Mouse (Mus musculus): Measurements from ENCODE around the gene Tas2r135.

The Tas2r135 gene

DNA sequence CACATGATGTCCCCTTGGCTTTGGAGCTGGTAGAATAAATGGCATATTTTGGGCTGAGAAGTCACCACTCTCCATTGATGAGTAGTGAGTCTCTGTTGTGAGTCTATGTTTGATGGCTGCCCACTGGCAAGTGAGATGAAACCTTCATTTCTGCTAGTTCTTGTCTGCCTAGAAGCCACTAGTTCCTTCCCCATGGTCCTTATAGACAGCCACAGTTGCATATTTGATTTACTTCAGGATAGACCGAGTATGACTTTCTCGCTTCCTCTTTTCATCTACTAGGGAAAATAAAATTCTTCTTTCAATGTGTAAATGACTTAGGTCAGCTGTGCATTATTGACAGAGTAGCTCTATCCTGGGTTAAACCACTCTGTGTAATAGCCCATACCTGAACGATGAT lies 19.2 kb downstream of the Tas2r135 start:
- in situ Hi-C loops (cut with MboI, MseI) = no loop called here

DNA sequence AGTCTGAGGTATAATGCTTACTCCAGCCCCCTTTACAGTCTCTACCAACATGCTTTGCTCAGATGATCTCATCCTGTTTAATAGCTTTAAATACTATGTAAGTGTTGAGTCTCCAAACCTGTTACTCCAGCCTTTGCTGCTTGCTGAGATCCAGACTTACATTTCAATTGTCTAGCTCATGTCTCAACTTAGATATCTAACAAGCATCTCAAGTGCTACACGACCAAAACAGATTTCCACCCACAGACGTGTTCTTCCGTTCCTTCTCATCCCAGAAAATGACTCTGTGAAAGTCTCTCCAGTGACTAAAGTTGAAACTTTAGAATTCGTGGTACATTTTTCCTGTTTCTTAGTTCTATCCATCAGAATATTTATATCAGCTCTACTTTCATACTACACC lies 21.1 kb downstream of the Tas2r135 start:
- in situ Hi-C loops (cut with MboI, MseI) = no loop called here

DNA sequence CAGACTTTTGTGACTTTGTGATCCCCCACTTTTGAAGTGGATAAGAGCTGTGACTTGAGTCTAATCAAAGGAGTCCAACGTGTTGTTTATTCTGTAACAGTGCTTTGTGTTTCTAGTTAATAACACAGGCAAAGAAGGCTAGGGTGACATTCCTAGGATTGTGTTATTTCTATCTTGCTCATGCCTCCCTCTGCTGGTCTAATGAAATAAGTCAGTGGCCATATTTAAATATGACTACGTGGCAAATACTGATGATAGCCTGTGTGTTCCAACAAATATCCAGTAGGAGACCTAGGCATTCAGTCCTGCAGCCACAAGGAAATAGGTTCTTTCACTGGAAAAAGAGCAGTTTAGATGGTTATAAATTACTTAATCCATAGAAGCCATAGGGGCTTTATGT lies 28.3 kb downstream of the Tas2r135 start:
- in situ Hi-C loops (cut with MboI, MseI) = no loop called here

DNA sequence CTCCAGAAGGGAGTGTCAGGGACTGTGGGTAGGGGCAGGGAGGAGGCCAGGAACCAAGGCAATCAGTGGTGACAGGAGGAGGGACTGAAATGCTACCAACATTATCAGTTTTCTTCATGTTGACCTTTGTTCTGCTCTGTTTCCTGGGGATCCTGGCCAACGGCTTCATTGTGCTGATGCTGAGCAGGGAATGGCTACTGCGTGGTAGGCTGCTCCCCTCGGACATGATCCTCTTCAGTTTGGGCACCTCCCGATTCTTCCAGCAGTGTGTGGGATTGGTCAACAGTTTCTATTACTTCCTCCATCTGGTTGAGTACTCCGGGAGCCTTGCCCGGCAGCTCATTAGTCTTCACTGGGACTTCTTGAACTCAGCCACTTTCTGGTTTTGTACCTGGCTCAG lies 29.2 kb downstream of the Tas2r135 start, which contains the start of gene Tas2r126:
Tas2r126 (plus strand) TSS at position 90 of the 400 bp plus-strand sequence.
- in situ Hi-C loops (cut with MboI, MseI) = no loop called here

DNA sequence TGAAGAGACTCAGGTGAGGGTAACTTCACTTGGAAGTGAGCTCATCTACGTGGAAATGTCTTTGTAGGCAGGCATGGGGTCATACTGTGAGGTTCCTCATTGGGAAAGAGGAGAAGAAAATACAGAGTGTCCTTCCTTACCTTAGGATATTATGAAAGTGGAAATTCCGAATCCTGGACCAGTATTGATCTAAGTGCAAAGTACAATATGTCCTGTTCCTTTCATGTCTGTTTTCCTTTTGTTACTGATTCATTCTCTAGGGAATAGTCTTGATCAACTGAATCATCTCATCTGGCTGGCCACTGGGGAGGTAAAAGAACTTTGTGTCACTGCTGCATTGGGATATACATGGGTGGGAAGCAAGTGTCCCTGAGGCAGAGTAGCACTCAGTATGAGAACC lies 30.3 kb downstream of the Tas2r135 start:
- in situ Hi-C loops (cut with MboI, MseI) = no loop called here

DNA sequence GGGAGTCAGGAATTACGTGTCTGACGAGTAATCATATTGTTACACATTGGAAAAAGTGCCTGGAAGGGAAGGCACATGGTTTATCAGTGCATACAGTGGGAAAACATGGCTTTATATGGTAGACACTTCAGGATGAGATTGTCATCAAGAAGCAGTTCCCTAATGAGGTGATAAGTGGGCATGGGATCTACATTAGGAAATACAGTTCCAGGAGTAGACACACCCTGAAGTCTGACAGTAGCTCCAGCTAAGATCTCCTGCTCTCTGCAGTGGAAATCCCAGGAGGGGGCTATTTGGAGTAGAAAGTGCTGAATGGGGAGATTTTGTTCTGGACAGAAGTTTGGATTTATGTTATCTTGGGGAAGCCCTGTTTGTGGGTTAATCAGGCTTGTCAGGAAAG lies 36.2 kb downstream of the Tas2r135 start:
- in situ Hi-C loops (cut with MboI, MseI) = no loop called here

DNA sequence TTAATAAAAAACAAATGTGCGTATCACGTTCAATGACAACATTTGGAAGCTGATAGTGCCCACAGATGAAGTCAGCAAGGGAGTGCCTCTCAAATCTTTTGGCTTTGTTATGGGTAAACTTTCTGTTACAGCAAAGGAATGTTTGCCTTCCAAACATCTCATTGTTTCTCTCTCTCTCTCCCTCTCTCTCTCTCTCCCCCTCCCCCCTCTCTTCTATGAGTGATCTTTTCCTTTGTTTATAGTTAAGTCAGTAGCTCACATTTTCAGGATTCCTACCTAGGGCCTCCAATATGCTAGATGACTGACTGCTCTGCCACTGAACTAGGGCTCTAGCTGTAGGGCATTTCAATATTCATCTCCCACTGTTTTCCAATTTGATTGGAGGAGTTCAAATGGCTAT lies 39.3 kb downstream of the Tas2r135 start:
- in situ Hi-C loops (cut with MboI, MseI) = no loop called here

DNA sequence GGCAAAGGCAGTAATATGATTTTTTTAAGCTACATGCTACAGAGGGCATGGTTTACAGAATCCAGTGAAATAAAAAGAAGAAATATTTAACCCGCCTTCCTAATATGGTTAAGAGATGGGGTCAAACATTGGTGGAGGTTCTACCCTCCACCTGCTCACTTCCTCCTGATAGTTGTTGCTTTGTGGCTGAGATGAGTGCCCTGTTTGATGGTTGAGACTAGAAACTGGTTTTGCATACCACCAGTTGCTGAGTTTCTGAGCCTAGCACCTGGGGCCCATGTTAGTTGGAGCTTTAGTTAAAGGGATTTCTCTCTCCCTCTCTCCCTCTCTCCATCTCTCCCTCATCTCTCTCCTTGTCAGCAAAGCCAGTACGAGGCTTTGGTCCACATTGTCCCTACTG lies 42.1 kb downstream of the Tas2r135 start:
- in situ Hi-C loops (cut with MboI, MseI) = no loop called here
